ENCODE assay signal across 8 mouse cellular contexts in genomic region chr8:108718031-108718430, GRCm38 (mm10).
DNase-seq lines count a peak whose midpoint lies in the region; ATAC-seq and TF ChIP-seq lines count a peak whose summit lies in the region.

No protein-coding gene starts in this region.

- DNase-seq in CH12.LX (ENCODE audit: extremely low read depth) (no peak), R1 (ENCODE audit: low read depth, low spot score) (peak; percentile 70)
- DNase-seq in liver, embryonic 13.5 days: no peak
- no peak for DNase-seq in frontal cortex, postnatal 10 days (ENCODE audit: low spot score in 2 of 2)
- no peak for DNase-seq in spleen, adult 18-20 months
- DNase-seq in frontal cortex, postnatal 14 days (ENCODE audit: low spot score in 2 of 2): no peak

- no peak overlapping the region for H3K4me3 ChIP-seq in CH12.LX (replicated peaks in 1 of 3; ENCODE audit: low read depth in 2 of 3, low read length in 2 of 3, poor library complexity in 1 of 3)
- peak overlapping the region; percentile 80 for H3K4me3 ChIP-seq in hindbrain, embryonic 13.5 days
- H3K4me3 ChIP-seq in liver, embryonic 13.5 days (replicated peaks): no peak overlapping the region

- no peak for TF ChIP-seq CTCF in CH12.LX (conservative IDR thresholded peaks at IDR 0.05 in 1 of 2, IDR thresholded peaks at IDR 0.05 in 1 of 2; ENCODE audit: low read depth in 2 of 2, low read length in 2 of 2)

- no peak overlapping the region for H3K9ac ChIP-seq in CH12.LX (ENCODE audit: insufficient read depth, low read depth)
- H3K9ac ChIP-seq in hindbrain, embryonic 13.5 days: peak overlapping the region; percentile 60
- H3K9ac ChIP-seq in liver, embryonic 13.5 days: no peak overlapping the region

- TF ChIP-seq POLR2A in CH12.LX (IDR thresholded peaks at IDR 0.05; ENCODE audit: low read depth, low read length): no peak

- dilution Hi-C loops in CH12.LX (cut with MboI; ENCODE audit: extremely low pct_ligation_motif_present, extremely low pct_unique_long_range_greater_than_20kb, low sequenced_read_pairs): no loop called here

- H3K27ac ChIP-seq in CH12.LX (ENCODE audit: insufficient read depth, low read depth): no peak overlapping the region
- peak overlapping the region; percentile 8; the same call in 1 of the 2 replicates for H3K27ac ChIP-seq in hindbrain, embryonic 13.5 days
- H3K27ac ChIP-seq in liver, embryonic 13.5 days: no peak overlapping the region

- no peaks in the 10 kb centered on the region for H3K9me3 ChIP-seq in CH12.LX (replicated peaks; ENCODE audit: low read length)
- H3K9me3 ChIP-seq in hindbrain, embryonic 13.5 days: no peaks in the 10 kb centered on the region
- no peaks in the 10 kb centered on the region for H3K9me3 ChIP-seq in liver, embryonic 13.5 days (replicated peaks)

- in situ Hi-C loops in CH12.LX (cut with MboI; ENCODE audit: low pct_ligation_motif_present, low pct_unique_long_range_greater_than_20kb, low sequenced_read_pairs): no loop called here

- no peaks in the 10 kb centered on the region for H3K79me2 ChIP-seq in CH12.LX (replicated peaks; ENCODE audit: control insufficient read depth, extremely low read depth, insufficient read depth, poor library complexity, severe bottlenecking)

- H3K4me2 ChIP-seq in CH12.LX (ENCODE audit: insufficient read depth, low read depth, poor library complexity, severe bottlenecking): no peak overlapping the region; the same call in 1 of the 2 replicates
- peak overlapping the region; percentile 93 for H3K4me2 ChIP-seq in hindbrain, embryonic 13.5 days
- peak overlapping the region; percentile 10; the same call in 1 of the 2 replicates for H3K4me2 ChIP-seq in liver, embryonic 13.5 days

- H3K36me3 ChIP-seq in CH12.LX (replicated peaks in 1 of 2; ENCODE audit: control insufficient read depth in 1 of 2, insufficient read depth in 1 of 2, low read length in 1 of 2): no peaks in the 10 kb centered on the region
- H3K36me3 ChIP-seq in hindbrain, embryonic 13.5 days: no peaks in the 10 kb centered on the region
- no peaks in the 10 kb centered on the region for H3K36me3 ChIP-seq in liver, embryonic 13.5 days

- 32% methylated on average over 6 of the region's 6 CpGs for WGBS in hindbrain, embryonic 13.5 days
- 41% methylated on average over 6 of the region's 6 CpGs for WGBS in liver, embryonic 13.5 days (ENCODE audit: insufficient replicate concordance)

- TF ChIP-seq EP300 in CH12.LX (IDR thresholded peaks at IDR 0.05; ENCODE audit: low read length): 0 out of 2 replicates have a peak, but pooled peaks have one; percentile 2

- no peak for ATAC-seq in hindbrain, embryonic 13.5 days (ENCODE audit: low FRiP score)
- ATAC-seq in liver, embryonic 13.5 days (ENCODE audit: low read depth): no peak
- ATAC-seq in CD4-positive, CD25-positive, alpha-beta regulatory T cell, adult 4 months: no peak

- H3K4me1 ChIP-seq in CH12.LX (ENCODE audit: control insufficient read depth in 1 of 2, insufficient read depth in 2 of 2): peaks cover 11 to 58% of the 10 kb centered on the region in 2 experiments; a peak in 3 of 4 replicates
- H3K4me1 ChIP-seq in hindbrain, embryonic 13.5 days (replicated peaks): peaks cover 90% of the 10 kb centered on the region
- H3K4me1 ChIP-seq in liver, embryonic 13.5 days (replicated peaks): peaks cover 55% of the 10 kb centered on the region

- peaks cover 12% of the 10 kb centered on the region for H3K27me3 ChIP-seq in CH12.LX (replicated peaks)
- peaks cover 75% of the 10 kb centered on the region for H3K27me3 ChIP-seq in hindbrain, embryonic 13.5 days
- H3K27me3 ChIP-seq in liver, embryonic 13.5 days: peaks cover 66% of the 10 kb centered on the region

- no peak for TF ChIP-seq RAD21 in CH12.LX (IDR thresholded peaks at IDR 0.05; ENCODE audit: low read depth, low read length)

TF ChIP-seq in CH12.LX, 34 proteins besides CTCF, POLR2A, EP300 and RAD21:
- no peak for TF ChIP-seq CHD1 (IDR thresholded peaks at IDR 0.05; ENCODE audit: low read depth, low read length)
- no peak for TF ChIP-seq NELFE (IDR thresholded peaks at IDR 0.05; ENCODE audit: low read depth, low read length)
- no peak for TF ChIP-seq MAFK (IDR thresholded peaks at IDR 0.05; ENCODE audit: insufficient replicate concordance, low read length)
- no peak for TF ChIP-seq MAZ (IDR thresholded peaks at IDR 0.05; ENCODE audit: low read depth, low read length)
- TF ChIP-seq NRF1 (IDR thresholded peaks at IDR 0.05; ENCODE audit: low read depth, low read length): no peak
- no peak for TF ChIP-seq MAX (IDR thresholded peaks at IDR 0.05; ENCODE audit: low read length)
- no peak for TF ChIP-seq USF2 (conservative IDR thresholded peaks at IDR 0.05; ENCODE audit: low read depth, low read length)
- no peak for TF ChIP-seq IRF4 (IDR thresholded peaks at IDR 0.05; ENCODE audit: low read depth, low read length)
- no peak for TF ChIP-seq RCOR1 (conservative IDR thresholded peaks at IDR 0.05; ENCODE audit: low read depth, low read length)
- no peak for TF ChIP-seq ELF1 (IDR thresholded peaks at IDR 0.05; ENCODE audit: low read depth, low read length)
- no peak for TF ChIP-seq ZKSCAN1 (IDR thresholded peaks at IDR 0.05; ENCODE audit: borderline replicate concordance, low read depth, low read length)
